Mouse (Mus musculus) left cerebral cortex, adult 9 months (tissue): ENCODE data around the gene Tex11.
A peak's percentile ranks its signal among the peaks of the same experiment; 100 is the strongest.
"Not testable (repeated sequence)": the region's sequence is repeated elsewhere in the genome, so short reads cannot be mapped to it uniquely, and the experiment has no call there.

ENCODE experiments used
- DNase-seq, 2 experiments: peaks; one replicate each; pipeline ENCODE4 v3.0.0; 2022; ENCODE audit warnings: low spot score in 2 of 2

The Tex11 gene

GRCm38 (mm10) chrX:101059541-101059940, at the start of gene Tex11:
TSS of gene Tex11 (minus strand) at chrX:101059667.
- DNase-seq = no peak

GRCm38 (mm10) chrX:101085920-101086319, 26.5 kb upstream of the Tex11 start, which contains the start of gene Slc7a3:
TSS of gene Slc7a3 (minus strand) at chrX:101086020.
- no peak for DNase-seq

- DNase-seq = not testable (repeated sequence)
Measured at GRCm38 (mm10) chrX:101085211-101085610, 25.7 kb upstream of the Tex11 start.

- no peak for DNase-seq
Measured at GRCm38 (mm10) chrX:101084192-101084591, 24.7 kb upstream of the Tex11 start.

GRCm38 (mm10) chrX:101065245-101065644, 5.8 kb upstream of the Tex11 start:
- DNase-seq = no peak

GRCm38 (mm10) chrX:101063503-101063902, 4.0 kb upstream of the Tex11 start:
- no peak for DNase-seq

- no peak for DNase-seq
Measured at GRCm38 (mm10) chrX:100943640-100944039, 115.8 kb downstream of the Tex11 start.

- DNase-seq = no peak
Measured at GRCm38 (mm10) chrX:100839211-100839610, 220.3 kb downstream of the Tex11 start.

- no peak for DNase-seq
Measured at GRCm38 (mm10) chrX:100832806-100833205, 226.7 kb downstream of the Tex11 start.

- DNase-seq = no peak
Measured at GRCm38 (mm10) chrX:100825557-100825956, 233.9 kb downstream of the Tex11 start.

- no peak for DNase-seq
Measured at GRCm38 (mm10) chrX:100821149-100821548, 238.3 kb downstream of the Tex11 start.

GRCm38 (mm10) chrX:100818681-100819080, 240.8 kb downstream of the Tex11 start:
- DNase-seq = no peak

GRCm38 (mm10) chrX:100815766-100816165, 243.7 kb downstream of the Tex11 start:
- DNase-seq = no peak

GRCm38 (mm10) chrX:100814139-100814538, 245.3 kb downstream of the Tex11 start:
- DNase-seq = no peak

GRCm38 (mm10) chrX:100811129-100811528, 248.3 kb downstream of the Tex11 start:
- no peak for DNase-seq

GRCm38 (mm10) chrX:100802034-100802433, 257.4 kb downstream of the Tex11 start:
- DNase-seq = no peak

- DNase-seq = no peak
Measured at GRCm38 (mm10) chrX:100800643-100801042, 258.8 kb downstream of the Tex11 start.

GRCm38 (mm10) chrX:100797851-100798527, 261.5 kb downstream of the Tex11 start:
- peak; percentile 32 to 72 for DNase-seq

GRCm38 (mm10) chrX:100797370-100797769, 262.1 kb downstream of the Tex11 start:
- DNase-seq = no peak

- DNase-seq = no peak
Measured at GRCm38 (mm10) chrX:100796741-100797090, 262.8 kb downstream of the Tex11 start.

GRCm38 (mm10) chrX:100796041-100796740, 263.3 kb downstream of the Tex11 start:
- DNase-seq = no peak

GRCm38 (mm10) chrX:100789322-100789721, 270.1 kb downstream of the Tex11 start:
- no peak for DNase-seq
